Mouse (Mus musculus): ENCODE results near the gene Gnmt.

Gnmt gene

DNA sequence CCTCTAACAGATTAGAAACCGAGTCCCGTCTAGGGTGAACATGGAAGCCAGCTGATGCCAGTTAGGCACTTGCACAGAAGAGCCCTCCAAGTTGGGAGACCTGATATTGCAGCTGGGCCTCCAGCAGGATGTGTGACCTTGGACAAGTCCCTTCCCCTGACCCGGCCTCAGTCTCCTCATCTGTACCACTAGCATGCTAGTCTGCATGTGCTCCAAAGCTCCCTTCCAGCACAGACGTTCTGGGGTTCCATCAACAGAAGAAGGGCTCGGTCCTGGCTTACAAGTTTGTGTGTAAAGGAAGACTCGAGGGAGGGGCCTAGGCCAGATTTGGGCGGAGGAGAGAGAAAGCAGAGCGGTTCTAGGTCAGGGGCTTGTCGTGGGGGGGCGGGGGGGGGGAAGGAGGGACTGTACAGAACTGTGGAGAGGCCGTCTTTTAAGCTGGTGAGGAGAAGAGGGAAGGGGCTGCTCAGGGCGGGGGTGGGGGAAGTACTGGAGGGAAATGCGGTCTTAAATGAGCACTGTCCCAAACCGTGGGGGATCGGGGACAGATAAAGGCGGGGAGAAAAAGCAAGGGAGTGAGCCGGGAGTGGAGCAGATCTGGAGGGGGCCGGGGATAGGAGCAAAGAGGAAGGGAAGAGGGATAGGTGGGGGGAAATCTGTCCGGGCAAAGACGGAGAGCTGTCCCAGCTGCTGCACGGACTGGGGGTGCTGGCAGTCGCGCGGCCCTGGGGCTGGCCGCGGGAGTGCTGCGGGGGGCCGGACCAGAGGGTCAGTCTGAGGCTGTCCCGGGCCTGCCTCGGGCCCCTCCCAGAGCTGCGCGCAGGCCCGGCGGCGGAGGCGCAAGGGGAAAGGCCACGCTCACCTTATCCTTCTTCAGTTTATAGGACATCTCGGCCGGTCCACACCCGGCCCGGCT lies 24.7 kb downstream of the Gnmt start:
- no peak for DNase-seq (ENCODE audit: low read depth, low spot score)

GRCm38 (mm10) chr17:46702506-46702905 lies 26.5 kb downstream of the Gnmt start:
- no peak for DNase-seq (ENCODE audit: low read depth, low spot score)

DNA sequence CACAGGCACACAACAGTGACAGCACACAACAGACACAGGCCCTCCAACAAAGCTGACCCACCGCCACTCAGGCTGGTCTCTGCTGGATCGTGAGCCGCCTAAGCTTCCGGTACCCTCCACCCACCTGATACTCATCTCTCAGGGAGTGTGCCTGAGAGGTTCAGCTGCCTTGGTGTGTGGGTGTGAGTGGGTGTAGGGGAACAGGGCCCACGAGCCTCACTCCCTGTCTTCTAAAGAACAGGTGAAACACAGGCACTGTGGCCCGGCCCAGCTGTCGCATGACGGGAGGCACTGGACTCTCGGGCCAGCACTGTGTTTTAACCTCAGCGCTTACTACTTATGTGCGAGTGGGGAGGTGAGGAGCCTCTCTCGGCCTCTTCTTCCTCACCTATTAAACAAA lies 26.9 kb downstream of the Gnmt start:
- no peak for DNase-seq (ENCODE audit: low read depth, low spot score)

DNA sequence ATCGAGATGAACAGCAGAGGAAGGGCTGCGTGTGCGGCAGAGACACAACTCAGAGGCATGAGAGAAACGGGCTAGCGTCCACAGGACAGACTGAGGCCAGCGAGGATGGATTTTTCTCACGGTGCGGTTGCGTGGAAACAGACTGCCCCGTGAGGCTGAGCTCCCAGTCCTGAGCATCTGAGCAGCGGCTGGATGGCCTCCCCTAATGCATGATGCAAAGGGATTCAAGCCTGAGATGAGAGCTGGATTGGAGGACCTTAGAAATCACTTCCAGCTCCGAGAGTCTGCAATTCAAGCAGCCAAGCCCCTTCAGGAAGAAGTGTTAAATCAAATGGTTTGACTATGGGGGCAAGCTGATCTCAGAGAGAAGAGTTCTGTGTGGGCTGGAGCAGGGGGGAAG lies 27.5 kb downstream of the Gnmt start:
- DNase-seq (ENCODE audit: low read depth, low spot score) = no peak

DNA sequence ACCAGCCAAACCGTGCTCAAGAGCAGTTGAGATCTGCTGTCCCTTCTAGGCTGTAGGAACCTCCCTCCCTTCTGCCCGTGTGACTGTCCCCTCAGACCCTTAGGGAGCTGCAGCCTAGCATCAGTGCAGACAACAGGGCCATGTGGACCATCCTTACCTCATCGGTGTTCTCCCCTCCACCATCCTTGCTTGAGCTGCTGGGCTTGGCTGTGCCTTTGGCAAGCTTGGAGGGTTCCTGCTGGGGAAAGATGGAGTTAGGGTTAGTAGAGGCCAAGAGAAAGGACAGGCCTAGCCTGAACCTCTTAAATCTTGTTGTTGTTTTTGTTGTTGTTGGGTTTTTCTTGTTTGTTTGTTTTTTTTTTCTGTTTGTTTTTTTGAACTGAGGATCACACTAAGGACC lies 29.1 kb downstream of the Gnmt start:
- no peak for DNase-seq (ENCODE audit: low read depth, low spot score)

DNA sequence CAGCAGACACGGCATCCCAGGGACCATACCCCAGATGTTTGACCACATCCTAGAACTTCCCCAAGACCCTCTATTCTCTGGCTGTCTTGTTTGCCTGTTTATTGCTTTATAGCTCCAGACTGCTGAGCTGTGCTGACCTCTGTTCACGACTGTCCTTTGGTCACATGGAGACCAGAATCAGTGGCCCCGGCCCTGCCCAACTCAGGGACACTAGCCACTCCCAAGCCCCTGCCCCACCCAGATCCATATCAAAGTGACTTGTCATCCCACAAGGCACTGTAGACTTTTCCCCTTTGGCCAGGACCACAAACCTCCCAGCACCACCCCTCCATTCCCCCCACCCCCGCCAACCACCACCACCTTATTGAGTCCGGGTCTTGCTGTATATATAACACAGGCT lies 29.7 kb downstream of the Gnmt start:
- no peak for DNase-seq (ENCODE audit: low read depth, low spot score)

DNA sequence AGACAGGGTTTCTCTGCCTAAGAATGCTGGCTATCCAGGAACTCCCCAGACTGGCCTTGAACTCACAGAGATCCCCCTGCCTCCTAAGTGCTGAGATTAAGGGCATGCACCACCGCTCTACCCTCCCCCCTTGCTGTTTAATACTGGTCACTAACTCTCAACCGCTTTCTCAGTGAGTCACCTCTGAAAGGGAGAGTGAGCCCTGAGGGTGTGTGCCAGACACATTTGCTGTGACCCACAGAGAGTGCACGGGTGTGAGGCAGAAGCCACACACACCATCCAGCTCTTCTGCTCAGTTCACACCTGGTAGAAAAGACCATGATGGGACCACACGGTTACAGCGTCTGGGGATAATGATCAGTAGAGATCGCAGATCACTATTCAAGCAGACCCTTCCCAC lies 30.5 kb downstream of the Gnmt start:
- no peak for DNase-seq (ENCODE audit: low read depth, low spot score)

- DNase-seq (ENCODE audit: low read depth, low spot score) = no peak
Observed at GRCm38 (mm10) chr17:46694517-46695063, 34.4 kb downstream of the Gnmt start.

- DNase-seq (ENCODE audit: low read depth, low spot score) = no peak
Observed at GRCm38 (mm10) chr17:46691390-46691789, 37.6 kb downstream of the Gnmt start.

DNA sequence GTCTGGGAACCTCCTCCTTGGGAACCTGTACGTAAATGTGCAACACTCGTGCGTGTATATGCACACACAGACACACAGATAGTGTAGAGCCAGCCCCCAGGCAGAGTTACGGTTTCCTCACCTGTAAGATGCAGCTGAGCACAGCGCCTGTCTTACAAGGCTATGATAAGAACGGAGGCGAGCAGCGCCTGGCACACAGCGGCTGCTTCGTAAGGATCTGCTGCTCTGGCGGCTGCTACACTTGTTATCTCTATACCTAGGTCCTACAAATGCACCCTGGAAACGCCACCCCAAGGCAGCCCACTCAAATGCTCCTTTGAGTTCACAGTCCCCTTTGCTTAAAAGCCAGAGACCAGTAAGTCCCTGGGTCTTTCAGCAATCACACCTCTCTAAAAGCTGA lies 38.3 kb downstream of the Gnmt start:
- no peak for DNase-seq (ENCODE audit: low read depth, low spot score)

GRCm38 (mm10) chr17:46685913-46686312 lies 43.1 kb downstream of the Gnmt start:
- DNase-seq (ENCODE audit: low read depth, low spot score) = no peak

DNA sequence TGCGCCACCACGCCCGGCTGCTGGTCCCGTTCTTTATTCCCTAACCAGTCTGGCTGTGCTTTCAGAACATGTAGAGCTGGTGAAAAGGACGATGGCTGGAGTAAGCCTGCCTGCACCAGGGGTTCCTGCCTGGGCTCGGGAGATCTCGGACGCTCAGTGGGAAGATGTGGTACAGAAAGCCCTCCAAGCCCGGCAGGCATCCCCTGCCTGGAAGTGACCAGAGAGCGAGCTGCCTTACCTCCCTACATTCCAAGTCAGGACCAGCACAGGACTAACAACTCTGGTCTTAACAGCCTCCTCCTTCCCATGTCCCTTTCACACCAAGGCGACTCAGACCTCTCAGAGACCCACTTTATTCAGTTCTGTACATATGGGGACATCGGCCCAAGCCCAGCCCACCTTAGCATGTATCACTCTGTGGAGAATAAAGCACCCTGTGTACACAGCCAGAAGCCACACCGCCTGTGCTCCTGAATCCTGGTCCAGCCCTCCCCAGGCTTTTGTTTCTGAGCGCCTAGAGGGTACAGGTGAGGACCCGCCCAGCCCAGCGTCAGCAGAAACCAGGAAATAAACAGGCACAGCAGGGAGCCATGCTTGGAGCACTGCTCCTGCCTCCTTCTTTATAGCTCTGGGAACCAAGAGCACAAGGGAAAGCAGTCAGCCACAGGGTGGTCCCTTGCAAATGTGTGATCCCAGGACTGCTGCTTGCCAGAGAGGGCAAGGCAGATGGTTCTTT lies 46.1 kb downstream of the Gnmt start:
- peak; percentile 91 for DNase-seq (ENCODE audit: low read depth, low spot score)

- no peak for DNase-seq (ENCODE audit: low read depth, low spot score)
Observed at GRCm38 (mm10) chr17:46681466-46682118, 47.4 kb downstream of the Gnmt start.

DNA sequence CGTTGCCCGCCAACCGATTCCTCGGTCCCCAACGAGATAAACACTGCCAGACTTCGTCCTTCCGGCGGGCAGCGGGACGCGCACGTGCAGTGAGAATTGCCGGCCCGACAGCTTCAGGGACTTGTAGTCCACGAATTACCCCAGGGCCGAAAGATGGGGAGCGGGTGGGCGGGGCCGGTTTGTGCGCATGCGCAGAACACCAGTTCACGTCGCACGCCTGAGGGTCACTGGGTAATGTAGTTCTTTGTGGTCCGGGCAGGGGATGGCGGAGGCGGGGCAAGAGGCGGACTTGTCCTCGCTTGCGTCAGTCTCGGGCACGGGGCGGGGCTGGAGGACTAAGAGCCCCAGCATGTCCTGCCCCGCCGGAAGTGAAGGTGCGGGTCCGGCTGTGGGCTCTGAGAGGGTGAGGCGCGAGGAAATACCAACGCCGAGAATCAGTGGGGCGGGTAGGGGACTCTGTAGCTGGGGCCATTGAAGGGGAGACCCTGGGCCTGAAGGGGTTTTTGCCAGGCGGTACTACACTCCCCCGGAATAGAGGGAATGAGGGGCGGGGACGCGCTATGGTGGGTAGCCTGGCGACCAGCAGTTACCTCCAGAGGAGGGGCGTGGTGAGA lies 48.1 kb downstream of the Gnmt start, which contains the start of gene Klhdc3:
Gene Klhdc3 (minus strand): TSS at position 155 of the 614 bp plus-strand sequence.
- peak; percentile 99 for DNase-seq (ENCODE audit: low read depth, low spot score)

DNA sequence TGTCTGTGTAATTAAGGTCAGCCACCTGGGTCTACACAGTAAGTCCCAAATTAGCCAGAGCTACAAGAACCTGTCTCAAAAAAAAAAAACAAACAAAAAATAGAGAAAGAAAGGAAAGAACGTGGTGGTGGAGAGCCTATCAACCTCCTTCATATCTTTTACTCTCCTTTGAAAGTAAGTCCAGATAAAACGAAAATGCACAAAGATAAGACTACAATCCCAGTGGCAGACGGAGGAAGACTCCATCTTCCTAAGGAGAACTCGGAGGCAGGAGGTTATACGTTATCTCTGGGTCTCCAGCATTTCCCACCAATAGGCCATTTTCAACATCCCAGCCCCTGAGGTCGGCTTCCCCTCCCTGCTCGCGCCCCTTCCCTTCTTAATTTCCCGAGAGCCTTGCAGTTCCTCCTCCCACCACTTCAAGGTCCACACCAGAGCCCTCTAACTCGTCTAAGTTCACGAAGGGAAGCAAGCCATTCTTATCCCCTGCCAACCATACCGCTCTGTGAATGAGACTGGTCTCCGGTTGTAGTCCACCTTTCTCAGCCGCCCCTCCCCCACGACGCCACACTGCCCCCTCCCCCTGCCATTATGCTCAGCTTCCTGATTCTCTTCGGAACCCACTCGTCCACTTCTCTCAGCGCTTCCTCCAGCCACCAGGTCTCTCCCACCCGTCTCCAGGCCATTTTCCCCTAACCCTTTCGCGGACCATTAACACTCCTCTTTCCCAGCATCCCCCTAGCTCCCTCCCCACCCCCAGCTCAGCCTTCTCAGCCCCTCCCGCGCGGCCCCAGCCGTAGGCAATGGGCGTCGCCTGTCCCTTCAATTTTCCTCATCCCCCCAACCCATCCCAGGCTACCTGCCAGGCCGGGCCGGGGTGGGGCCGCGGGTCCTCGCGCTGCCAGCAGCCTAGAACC lies 48.9 kb downstream of the Gnmt start:
- no peak for DNase-seq (ENCODE audit: low read depth, low spot score)

DNA sequence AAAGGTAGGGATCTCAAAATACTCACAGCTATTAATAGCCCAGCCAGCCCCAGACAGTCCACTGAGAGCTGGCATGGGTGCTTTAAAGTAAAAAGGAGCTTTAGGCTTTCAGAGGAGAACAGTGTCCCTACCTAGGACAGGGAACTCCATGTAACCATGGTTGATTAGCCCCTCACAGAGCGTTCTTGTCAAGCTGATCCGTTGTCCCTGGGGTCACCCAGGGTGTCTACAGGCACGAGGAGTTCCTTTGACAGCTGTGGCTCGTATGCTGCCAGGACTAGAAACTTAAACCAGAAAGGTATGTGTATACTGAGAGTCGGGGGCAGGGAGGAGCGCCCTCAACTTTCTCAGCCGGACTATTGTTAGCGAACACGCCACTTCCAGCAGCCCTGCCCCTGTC lies 50.1 kb downstream of the Gnmt start:
- no peak for DNase-seq (ENCODE audit: low read depth, low spot score)

DNA sequence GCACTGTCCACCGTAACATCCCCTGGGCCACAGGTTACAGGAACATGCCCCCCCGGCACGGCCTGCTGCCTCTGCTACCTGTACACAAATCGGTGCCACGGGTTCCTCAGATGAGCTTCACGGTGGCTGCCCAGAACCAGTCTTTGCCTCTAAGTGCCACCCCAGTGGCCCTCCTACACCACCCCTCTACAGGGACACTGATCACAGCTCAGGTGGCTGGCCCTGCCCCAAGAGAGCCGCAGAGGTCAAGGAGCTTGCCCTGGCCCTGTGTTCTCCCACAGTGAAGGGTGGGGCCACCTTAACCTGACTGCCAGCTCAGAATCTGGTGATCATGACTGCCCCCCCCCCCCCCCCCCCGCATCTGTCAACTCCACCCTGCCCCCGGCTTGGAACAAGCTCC lies 50.6 kb downstream of the Gnmt start, which contains the start of gene Mea1:
Gene Mea1 (plus strand): TSS at position 378 of the 400 bp plus-strand sequence.
- DNase-seq (ENCODE audit: low read depth, low spot score) = peak; percentile 35

All from ES-CJ7 (cell line).